Mouse (Mus musculus): ENCODE data around the gene Skint2.

The Skint2 gene

DNA sequence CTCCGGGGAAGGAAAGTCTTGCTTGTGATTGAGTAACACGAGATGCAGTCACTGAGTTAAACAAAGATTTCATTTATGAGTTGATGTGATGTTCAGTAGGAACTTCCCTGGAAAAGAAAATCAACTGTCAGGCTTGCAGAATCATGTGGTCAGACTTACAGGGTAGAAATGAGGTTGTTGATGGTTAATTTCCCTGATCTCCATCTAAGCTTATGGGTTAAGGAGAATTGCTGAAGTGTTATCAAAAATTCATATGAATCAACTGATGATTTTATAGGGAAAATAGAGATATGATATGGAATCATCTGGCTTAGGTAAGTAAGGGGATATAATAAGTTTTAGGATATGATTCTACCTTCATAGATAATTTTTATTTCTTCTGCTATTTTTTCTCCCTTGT, at the start of gene Skint2:
Skint2 (plus strand) TSS at position 301 of the 400 bp plus-strand sequence.
- in situ Hi-C loops (cut with MboI; ENCODE audit: low pct_unique_long_range_greater_than_20kb in 1 of 2, low sequenced_read_pairs in 2 of 2, unreplicated experiment in 1 of 2), result no loop called here

All from mouse embryonic stem cell (cell line).